Mouse (Mus musculus) hindbrain, embryonic 14.5 days (tissue): ENCODE results near the gene Dennd5a. TPM values are rescaled to one million over a fixed set of nuclear protein-coding genes. Genes with fewer than 3 reads are reported as not detected.
"Not testable (repeated sequence)": the region's sequence is repeated elsewhere in the genome, so short reads cannot be mapped to it uniquely, and the experiment has no call there.

Source experiments
- ATAC-seq: fragments of 200-750 bp; cut with Nextera tagmentation; 2 replicates; pipeline ENCODE4 v1.8.0; 2017; ENCODE audit warnings: moderate number of reproducible peaks, mild to moderate bottlenecking, moderate TSS enrichment, moderate library complexity; ENCODE audit not compliant: low FRiP score
- DNase-seq: peaks from one replicate; pipeline ENCODE4 v3.0.0-alpha.2; 2015; ENCODE audit warnings: low spot score
- H3K27ac ChIP-seq: fragments of 300-500 bp; sonication (generic); 2 replicates; pipeline ENCODE4 v1.5.1; 2014; ENCODE audit warnings: mild to moderate bottlenecking, moderate library complexity
- H3K27me3 ChIP-seq: fragments of 300-500 bp; sonication (generic); 2 replicates; pipeline ENCODE4 v1.6.1; 2014; ENCODE audit warnings: mild to moderate bottlenecking, low read length, mixed read lengths; ENCODE audit not compliant: control insufficient read depth, insufficient read depth
- H3K36me3 ChIP-seq: fragments of 300-500 bp; sonication (generic); replicated peaks from 2 replicates; pipeline ENCODE4 v1.6.1; 2014; ENCODE audit not compliant: control insufficient read depth, insufficient read depth
- H3K4me1 ChIP-seq: fragments of 300-500 bp; sonication (generic); replicated peaks from 2 replicates; pipeline ENCODE4 v1.6.1; 2014; ENCODE audit warnings: antibody characterized with exemption, low read length, mixed read lengths; ENCODE audit not compliant: control insufficient read depth, insufficient read depth
- H3K4me2 ChIP-seq: fragments of 300-500 bp; sonication (generic); replicated peaks from 2 replicates; pipeline ENCODE4 v1.6.1; 2014; ENCODE audit warnings: mild to moderate bottlenecking, moderate library complexity
- H3K4me3 ChIP-seq: fragments of 300-500 bp; sonication (generic); replicated peaks from 2 replicates; pipeline ENCODE4 v1.5.1; 2014; ENCODE audit warnings: mild to moderate bottlenecking, low read length
- H3K9ac ChIP-seq: fragments of 300-500 bp; sonication (generic); 2 replicates; pipeline ENCODE4 v1.6.1; 2014
- H3K9me3 ChIP-seq: fragments of 300-500 bp; sonication (generic); 2 replicates; pipeline ENCODE4 v1.6.1; 2016; ENCODE audit warnings: low read length; ENCODE audit not compliant: control insufficient read depth
- WGBS: fragments of 180-500 bp; shearing (Covaris S2); extraction: QIAGEN DNeasy Blood & Tissue Kit; methylation state at CpG from one replicate; pipeline ENCODE4 v1.1.7; 2014; 5-methylcytosine and 5-hydroxymethylcytosine counted together
- polyA plus RNA-seq: library from polyadenylated mRNA; unstranded; fragments of >200 nt; fragmentation: Nextera tagmentation; extraction: Ambion mirVana; gene quantifications from 2 replicates; pipeline ENCODE4 v1.2.1, GENCODE M21; 2014

Gene Dennd5a
- polyA plus RNA-seq, 1 experiment from 2014 or later: 55.3 TPM

DNA sequence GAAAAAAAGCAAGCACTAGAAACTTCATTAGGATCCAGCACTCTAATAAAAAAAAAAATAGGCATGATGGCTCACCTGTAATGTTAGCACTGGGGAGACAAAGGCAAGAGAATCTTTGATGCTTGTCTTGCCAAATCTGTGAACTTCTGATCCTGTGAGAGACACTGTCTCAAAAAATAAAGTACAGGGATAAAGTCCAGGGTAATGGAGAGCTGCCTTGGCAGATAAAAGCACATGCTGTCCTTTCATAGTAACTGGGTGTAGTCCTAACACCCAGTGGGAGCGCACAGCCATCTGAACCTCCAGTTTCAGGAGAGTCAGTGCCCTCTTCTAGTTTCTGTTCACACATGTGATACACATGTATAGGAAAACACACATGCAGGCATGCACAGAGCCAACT lies 31.0 kb upstream of the Dennd5a start:
- no peak for DNase-seq
- Histone ChIP-seq H3K9me3 (no peaks in the 10 kb centered on the region), H3K36me3 (no peaks in the 10 kb centered on the region), H3K4me1 (no peaks in the 10 kb centered on the region), H3K27me3 (no peaks in the 10 kb centered on the region), H3K9ac (no peak overlapping the region), H3K27ac (no peak overlapping the region), H3K4me3 (no peak overlapping the region), H3K4me2 (no peak overlapping the region)
- 94% methylated on average over 1 of the region's 1 CpGs for WGBS
- no peak for ATAC-seq

GRCm38 (mm10) chr7:109986775-109987174 lies 26.5 kb upstream of the Dennd5a start, which contains the start of gene Tmem41b:
Gene Tmem41b, minus strand, starts transcription at chr7:109986929.
- peaks cover 17% of the 10 kb centered on the region for H3K4me1 ChIP-seq
- peak within 1 kb of the TSS; percentile 84 for H3K4me2 ChIP-seq
- H3K27ac ChIP-seq: peak within 1 kb of the TSS; percentile 87
- ATAC-seq, DNase-seq, H3K9me3 ChIP-seq, H3K27me3 ChIP-seq: not testable (repeated sequence)
- H3K4me3 ChIP-seq: peak within 1 kb of the TSS; percentile 60
- 37% methylated on average over 6 of the region's 6 CpGs for WGBS
- peak within 1 kb of the TSS; percentile 74 for H3K9ac ChIP-seq
- peaks cover 18% of the 10 kb centered on the region for H3K36me3 ChIP-seq

DNA sequence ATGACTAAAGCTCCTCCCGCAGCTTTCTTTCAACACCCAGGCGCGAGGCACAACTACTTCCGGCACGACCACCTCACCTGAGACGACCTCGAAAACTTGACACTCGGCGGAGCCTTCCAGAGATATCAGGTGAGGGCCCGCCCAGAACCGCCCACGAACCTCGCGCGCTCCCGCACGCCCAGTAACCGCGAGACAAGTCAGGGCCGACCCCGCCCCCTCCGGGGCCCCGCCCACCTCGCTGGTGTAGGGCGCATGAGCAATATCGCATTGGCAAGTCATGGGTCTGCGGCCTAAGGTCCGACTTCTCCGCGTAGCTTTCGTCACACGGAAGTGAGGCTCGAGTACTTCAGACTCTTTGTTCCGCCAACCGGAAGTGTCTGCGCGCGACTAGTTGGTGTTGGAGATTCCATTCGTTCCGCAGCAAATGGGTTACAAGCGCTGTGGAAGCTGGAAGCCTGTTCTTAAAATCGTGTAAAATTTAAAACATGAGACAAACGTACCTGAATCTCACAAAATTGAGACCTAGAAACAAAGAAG lies 25.9 kb upstream of the Dennd5a start:
- Histone ChIP-seq H3K9ac (peak overlapping the region; percentile 74), H3K9me3 (no peaks in the 10 kb centered on the region), H3K4me2 (peak overlapping the region; percentile 84), H3K4me1 (peaks cover 17% of the 10 kb centered on the region), H3K27me3 (no peaks in the 10 kb centered on the region), H3K36me3 (peaks cover 24% of the 10 kb centered on the region), H3K27ac (peak overlapping the region; percentile 87), H3K4me3 (peak overlapping the region; percentile 60)
- 1% methylated on average over 43 of the region's 43 CpGs for WGBS
- DNase-seq (peak; percentile 98), ATAC-seq (peak; percentile 99)

GRCm38 (mm10) chr7:109985661-109986132 lies 25.4 kb upstream of the Dennd5a start:
- WGBS: 1% methylated on average over 27 of the region's 27 CpGs
- DNase-seq: no peak
- H3K27ac ChIP-seq: peak overlapping the region; percentile 66

DNA sequence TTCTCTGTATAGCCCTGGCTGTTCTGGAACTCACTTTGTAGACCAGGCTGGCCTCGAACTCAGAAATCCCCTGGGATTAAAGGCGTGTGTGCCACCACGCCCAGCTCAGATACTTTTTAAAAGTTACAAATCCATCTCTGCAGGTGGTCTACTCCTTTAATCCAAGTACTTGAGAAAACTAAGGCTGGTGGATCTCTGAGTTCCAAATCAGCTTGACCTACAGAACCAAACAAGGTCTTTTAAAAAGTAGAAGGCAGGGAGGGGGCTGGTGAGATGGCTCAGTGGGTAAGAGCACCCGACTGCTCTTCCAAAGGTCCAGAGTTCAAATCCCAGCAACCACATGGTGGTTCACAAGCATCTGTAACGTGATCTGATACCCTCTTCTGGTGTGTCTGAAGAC lies 24.3 kb upstream of the Dennd5a start:
- ATAC-seq, H3K9me3 ChIP-seq, H3K27ac ChIP-seq, H3K9ac ChIP-seq, H3K27me3 ChIP-seq, DNase-seq: not testable (repeated sequence)
- WGBS: 82% methylated on average over 5 of the region's 5 CpGs
- H3K36me3 ChIP-seq: peaks cover 37% of the 10 kb centered on the region
- H3K4me2 ChIP-seq: peak overlapping the region; percentile 84
- H3K4me1 ChIP-seq: peaks cover 17% of the 10 kb centered on the region
- H3K4me3 ChIP-seq: peak overlapping the region; percentile 60; the same call in 1 of the 2 replicates

More at GRCm38 (mm10) chr7:109985661-109986132, 25.4 kb upstream of the Dennd5a start:
- Histone ChIP-seq H3K4me2 (peak overlapping the region; percentile 84), H3K9ac (peak overlapping the region; percentile 74), H3K4me3 (peak overlapping the region; percentile 60), H3K36me3 (peaks cover 26% of the 10 kb centered on the region), H3K27me3 (no peaks in the 10 kb centered on the region), H3K9me3 (no peaks in the 10 kb centered on the region), H3K4me1 (peaks cover 17% of the 10 kb centered on the region)
- ATAC-seq: no peak; the same call in 1 of the 2 replicates

GRCm38 (mm10) chr7:109977131-109977530 lies 16.9 kb upstream of the Dennd5a start:
- 76% methylated on average over 5 of the region's 5 CpGs for WGBS
- not testable (repeated sequence) for H3K27ac ChIP-seq, H3K27me3 ChIP-seq, H3K9me3 ChIP-seq, H3K4me2 ChIP-seq, H3K4me3 ChIP-seq, ATAC-seq, DNase-seq, H3K4me1 ChIP-seq, H3K9ac ChIP-seq
- H3K36me3 ChIP-seq: peaks cover 72% of the 10 kb centered on the region

DNA sequence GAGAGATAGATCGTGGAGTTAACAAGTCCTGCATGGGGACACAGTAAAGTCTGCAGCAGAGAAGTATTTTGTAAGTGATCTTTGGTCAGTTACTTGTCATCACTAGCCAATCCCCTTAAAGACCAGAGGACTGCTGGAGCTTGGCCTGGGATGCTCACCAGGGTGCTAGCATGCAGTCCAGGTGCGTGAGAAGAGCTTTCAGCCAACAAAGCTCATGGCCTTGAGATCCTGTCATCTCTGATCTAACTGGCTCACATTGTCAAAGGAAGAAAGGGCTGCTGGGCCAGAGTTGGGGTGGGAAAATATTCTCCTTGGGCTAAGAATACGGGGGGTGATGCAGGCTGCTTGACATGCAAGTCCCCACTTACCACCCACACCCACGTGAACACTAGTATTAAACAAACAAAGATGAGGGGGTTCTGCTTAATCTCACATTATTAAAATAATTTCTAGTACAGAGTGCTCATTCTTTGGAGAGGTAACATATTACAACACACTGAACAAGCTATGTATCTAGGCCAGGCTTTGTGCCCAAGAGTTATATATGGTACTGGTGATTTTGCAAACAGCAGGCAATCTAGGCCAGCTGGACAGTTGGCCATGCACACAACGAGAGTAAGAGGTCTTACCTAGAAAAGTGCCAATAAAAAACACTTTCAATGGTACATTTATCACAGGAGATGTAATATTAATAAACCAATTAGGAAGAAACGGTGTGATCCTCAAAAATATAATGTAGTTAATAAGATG lies 15.9 kb upstream of the Dennd5a start:
- ATAC-seq (no peak), DNase-seq (no peak)
- Histone ChIP-seq H3K4me3 (no peak overlapping the region), H3K27ac (no peak overlapping the region), H3K4me2 (no peak overlapping the region), H3K4me1 (no peaks in the 10 kb centered on the region), H3K9ac (no peak overlapping the region), H3K27me3 (no peaks in the 10 kb centered on the region), H3K9me3 (no peaks in the 10 kb centered on the region), H3K36me3 (peaks cover 63% of the 10 kb centered on the region)
- WGBS: 94% methylated on average over 6 of the region's 6 CpGs

GRCm38 (mm10) chr7:109969542-109969941 lies 9.3 kb upstream of the Dennd5a start:
- Histone ChIP-seq H3K4me2 (no peak overlapping the region), H3K36me3 (peaks cover 7% of the 10 kb centered on the region), H3K9ac (no peak overlapping the region), H3K27me3 (no peaks in the 10 kb centered on the region), H3K4me3 (no peak overlapping the region), H3K4me1 (peaks cover 8% of the 10 kb centered on the region; the same call in 1 of the 2 replicates), H3K9me3 (no peaks in the 10 kb centered on the region), H3K27ac (peak overlapping the region; percentile 74)
- DNase-seq (no peak), ATAC-seq (no peak)

DNA sequence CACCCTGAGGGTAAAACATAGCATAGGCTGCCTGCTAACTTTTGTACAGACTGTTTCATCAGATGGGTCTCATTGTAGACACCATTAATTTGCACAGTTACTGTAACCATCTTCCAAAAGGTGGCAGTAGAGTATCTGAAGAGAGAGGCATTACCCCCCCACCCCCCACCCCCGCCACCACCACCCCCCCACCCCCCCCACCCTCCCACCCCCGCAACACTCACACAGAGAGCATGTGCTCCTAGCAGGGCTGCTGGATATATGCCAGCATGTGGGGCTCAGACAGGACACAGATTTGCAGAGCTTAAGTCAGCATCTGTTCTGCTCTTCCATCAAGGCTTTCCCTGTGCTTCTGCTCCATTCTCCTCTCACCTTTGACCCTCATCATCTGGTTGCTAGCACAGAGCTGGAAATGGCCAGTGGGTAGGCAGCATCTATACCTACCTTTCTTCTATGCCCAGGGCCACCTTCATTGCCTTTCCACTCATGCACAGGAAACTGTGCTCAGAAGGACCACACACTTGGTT lies 8.7 kb upstream of the Dennd5a start:
- H3K9ac ChIP-seq: no peak overlapping the region
- 0% methylated on average over 2 of the region's 2 CpGs for WGBS

More for the DNA sequence above, 8.7 kb upstream of the Dennd5a start:
- ATAC-seq (peak; percentile 82), DNase-seq (peak; percentile 74)
- Histone ChIP-seq H3K27me3 (no peaks in the 10 kb centered on the region), H3K4me2 (no peak overlapping the region), H3K36me3 (peaks cover 7% of the 10 kb centered on the region; the same call in 1 of the 2 replicates), H3K4me3 (no peak overlapping the region), H3K4me1 (peaks cover 8% of the 10 kb centered on the region; the same call in 1 of the 2 replicates), H3K9me3 (no peaks in the 10 kb centered on the region), H3K27ac (peak overlapping the region; percentile 74)
